Mouse (Mus musculus) megakaryocyte, adult 5-6 weeks (primary cell): ENCODE results near the gene Zfp180. TPM values are rescaled to one million over a fixed set of nuclear protein-coding genes. Genes with fewer than 3 reads are reported as not detected.
"Not testable (repeated sequence)": the region's sequence is repeated elsewhere in the genome, so short reads cannot be mapped to it uniquely, and the experiment has no call there.

Experiments used
- ATAC-seq: 2 replicates; pipeline ENCODE4 v1.8.0; 2016; ENCODE audit warnings: mild to moderate bottlenecking, inconsistent platforms; ENCODE audit not compliant: poor library complexity, severe bottlenecking
- total RNA-seq, 2 experiments: library from RNA; stranded (forward) in 1 of 2; stranded (reverse) in 1 of 2; fragments of 153-499, 151-499 nt in 1 of 2; fragments of 221-1000, 200-1000 nt in 1 of 2; gene quantifications; 2 replicates each; pipeline versions ENCODE4 v1.2.3 to v1.2.4; 2015 to 2017

Gene Zfp180
- total RNA-seq (2015): 14.0 and 14.8 TPM in 2 replicates
- total RNA-seq (2017): 15.7 and 18.7 TPM in 2 replicates

DNA sequence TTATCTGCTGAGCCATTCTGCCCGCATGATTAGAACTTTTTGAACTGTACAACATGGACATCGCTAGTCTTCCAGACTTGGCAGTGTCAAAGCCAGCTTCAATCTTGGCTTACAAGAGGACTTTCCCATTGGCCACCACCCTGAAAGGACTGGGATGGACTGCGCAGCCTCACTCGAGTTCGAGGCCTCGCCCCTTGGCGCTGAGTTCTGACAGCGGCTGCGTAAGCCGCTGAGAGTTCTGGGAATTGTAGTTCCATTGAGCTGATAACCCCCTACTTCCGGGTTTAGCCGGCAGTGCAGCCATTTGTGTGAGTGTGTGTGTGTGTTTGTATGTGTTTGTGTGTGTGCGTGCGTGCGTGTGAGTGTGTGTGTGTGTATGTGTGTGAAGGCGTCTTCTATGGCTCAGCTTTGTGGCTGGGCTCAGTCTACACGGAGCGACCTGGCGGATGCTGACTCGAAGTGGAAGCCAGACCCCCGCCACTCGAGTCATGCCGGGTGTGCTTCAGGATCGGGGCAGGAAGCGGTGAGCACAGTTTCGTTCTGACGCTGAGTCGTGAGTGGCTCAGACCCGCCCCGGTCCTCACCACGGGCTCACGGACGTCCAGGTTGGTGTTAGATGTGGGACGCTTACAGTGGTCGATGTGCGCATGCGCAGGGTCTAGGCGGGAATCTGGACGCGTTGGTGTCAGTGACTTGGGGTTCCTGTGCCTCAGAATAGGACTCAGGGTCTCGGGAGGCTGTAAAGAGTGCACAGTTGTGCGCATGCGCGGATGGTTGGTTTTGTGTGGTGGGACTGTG is at the start of gene Zfp180:
Gene Zfp180 (plus strand): TSS at position 291 of the 798 bp plus-strand sequence.
- peak; percentile 94 for ATAC-seq

GRCm38 (mm10) chr7:24052660-24053304 is 28.9 kb upstream of the Zfp180 start, which contains the start of gene Vmn1r183:
Gene Vmn1r183, plus strand, starts transcription at chr7:24053254.
- no peak for ATAC-seq

DNA sequence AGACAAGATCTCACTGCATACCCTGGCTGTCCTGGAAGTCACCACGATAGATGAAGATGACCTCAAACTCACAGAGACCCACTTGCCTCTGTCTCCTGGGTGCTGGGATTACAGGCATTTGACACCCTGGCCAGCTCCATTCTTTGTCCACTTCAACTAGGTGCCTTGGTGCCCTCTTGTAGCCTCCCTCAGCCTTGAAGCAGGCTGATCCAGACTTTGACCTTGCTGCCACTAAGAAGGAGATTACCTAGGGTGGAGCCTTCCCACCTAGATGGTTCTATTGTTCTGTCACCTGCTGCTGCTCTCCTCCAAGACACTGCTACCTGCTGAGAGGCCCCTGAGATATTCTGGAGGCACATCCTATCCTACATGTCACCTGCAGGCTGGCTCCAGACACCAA is 7.3 kb upstream of the Zfp180 start:
- ATAC-seq: not testable (repeated sequence)

DNA sequence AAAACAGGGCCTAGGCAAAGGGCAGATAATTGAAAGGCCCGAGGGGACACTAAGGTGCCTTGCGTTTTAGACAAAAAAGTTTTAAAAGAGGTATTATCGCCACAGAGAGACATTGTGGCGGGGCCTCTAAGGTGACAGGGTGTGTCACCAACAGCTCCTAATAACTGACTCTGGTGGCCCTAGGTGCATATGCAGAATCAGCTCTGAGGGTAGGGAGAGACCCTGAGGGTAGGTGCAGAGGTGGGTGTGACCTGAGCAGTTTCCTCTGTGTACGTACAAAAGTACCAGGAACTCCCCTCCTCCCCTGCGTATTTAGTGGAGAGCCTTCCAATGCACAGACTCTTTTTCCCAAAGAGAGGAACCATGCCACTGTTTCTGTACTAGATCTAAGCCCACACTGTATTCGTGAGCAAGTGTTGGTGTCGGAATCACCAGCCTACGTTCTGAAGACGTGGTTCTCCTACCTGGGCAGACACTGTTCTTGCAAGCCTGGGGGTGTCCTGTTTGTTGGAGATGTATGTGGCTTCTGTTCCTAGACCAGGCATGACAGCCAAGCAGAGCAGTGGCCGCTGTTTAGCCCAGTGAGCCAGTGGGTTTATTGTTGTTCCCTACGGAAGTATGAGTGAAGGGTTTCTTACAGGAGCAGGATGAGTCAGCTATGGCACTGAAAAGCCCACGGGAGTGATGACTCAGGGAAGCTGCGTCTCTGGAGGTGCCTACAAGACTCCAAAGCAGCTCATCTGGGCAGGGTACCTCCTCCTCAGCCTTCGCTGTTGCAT is 922 bp downstream of the Zfp180 start:
- ATAC-seq: 0 out of 2 replicates have a peak, but pooled peaks have one; percentile 1

- no peak for ATAC-seq
Observed at GRCm38 (mm10) chr7:24086871-24087270, 5.1 kb downstream of the Zfp180 start.

- no peak for ATAC-seq
Observed at GRCm38 (mm10) chr7:24087485-24088125, 5.9 kb downstream of the Zfp180 start.

DNA sequence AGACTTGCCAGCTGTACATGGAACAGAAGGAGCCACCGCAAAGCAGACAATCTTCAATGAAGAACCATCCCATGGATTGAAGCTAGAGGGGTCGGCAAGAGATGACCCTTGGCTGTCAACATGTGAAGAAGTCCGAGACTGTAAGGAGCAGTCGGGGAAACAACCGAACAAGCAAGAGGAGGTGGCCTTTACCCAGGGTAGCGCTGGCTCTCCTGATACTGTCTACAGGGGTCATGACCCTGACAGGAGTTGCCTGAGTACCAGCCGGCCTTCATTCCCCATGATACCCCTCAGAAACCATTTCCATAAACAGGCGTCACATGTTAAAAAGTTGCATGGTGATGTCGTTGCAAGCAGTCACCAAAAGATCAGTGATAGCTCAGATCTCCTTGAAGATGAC is 22.7 kb downstream of the Zfp180 start:
- ATAC-seq: no peak

GRCm38 (mm10) chr7:24105144-24105703 is 23.5 kb downstream of the Zfp180 start:
- no peak for ATAC-seq

- ATAC-seq: no peak
Observed at GRCm38 (mm10) chr7:24110839-24111238, 29.1 kb downstream of the Zfp180 start.

GRCm38 (mm10) chr7:24111772-24112155 is 30.0 kb downstream of the Zfp180 start:
- ATAC-seq: no peak

GRCm38 (mm10) chr7:24112156-24112856 is 30.6 kb downstream of the Zfp180 start, which contains the start of gene Zfp112:
Gene Zfp112, plus strand, starts transcription at chr7:24112314.
- peak; percentile 21; the same call in 1 of the 2 replicates for ATAC-seq

DNA sequence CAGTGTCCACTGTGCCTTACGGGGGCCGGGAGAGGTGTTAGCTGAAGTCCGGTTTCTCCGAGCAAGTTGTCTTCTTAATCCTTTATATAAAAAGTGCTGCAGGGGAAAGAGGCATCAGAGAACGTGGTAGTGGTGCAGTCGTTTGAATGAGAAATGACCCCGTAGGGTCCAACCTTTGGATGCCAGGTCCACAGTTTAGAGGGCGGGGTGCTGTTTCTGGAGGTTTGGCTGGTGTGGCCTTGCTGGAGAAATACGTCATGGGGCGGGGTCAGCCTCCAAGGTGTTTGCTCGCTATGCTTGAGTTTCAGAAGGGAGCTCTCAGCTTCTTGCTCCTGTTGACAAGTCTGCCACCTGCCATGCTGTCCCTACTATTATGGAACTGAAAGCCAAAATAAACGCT is 31.3 kb downstream of the Zfp180 start:
- peak; percentile 54; the same call in 1 of the 2 replicates for ATAC-seq

GRCm38 (mm10) chr7:24116655-24117054 is 34.9 kb downstream of the Zfp180 start:
- no peak for ATAC-seq

DNA sequence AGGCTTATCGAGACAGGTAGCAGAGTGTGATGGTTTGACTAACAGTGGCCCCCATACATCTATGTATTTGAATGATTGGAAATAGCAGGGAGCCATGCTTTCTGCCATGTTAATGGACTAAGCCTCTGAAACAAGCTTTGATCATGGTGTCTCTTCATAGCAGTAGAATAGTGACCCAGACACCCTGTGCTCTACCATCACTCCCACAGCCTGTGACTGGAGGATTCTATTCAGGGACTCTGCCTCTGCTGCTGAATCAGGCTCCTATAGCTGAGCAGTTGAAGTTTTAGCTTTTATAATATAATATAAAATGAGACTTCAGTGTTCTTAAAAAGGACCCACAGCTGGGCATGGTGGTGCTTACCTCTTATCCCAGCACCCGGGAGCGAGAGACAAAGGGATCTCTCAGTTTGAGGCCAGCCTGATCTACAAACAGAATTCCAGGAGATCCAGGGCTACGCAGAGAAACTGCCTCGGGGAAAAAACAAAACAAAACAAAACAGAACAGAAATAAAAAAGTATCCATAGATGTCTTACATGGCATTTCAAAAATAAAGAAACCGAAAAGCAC is 51.8 kb downstream of the Zfp180 start:
- ATAC-seq: no peak

GRCm38 (mm10) chr7:24133996-24134828 is 52.5 kb downstream of the Zfp180 start, which contains the start of gene Zfp235:
Gene Zfp235, plus strand, starts transcription at chr7:24134169.
- peak; percentile 100 for ATAC-seq

GRCm38 (mm10) chr7:24142566-24142965 is 60.8 kb downstream of the Zfp180 start:
- peak; percentile 57; the same call in 1 of the 2 replicates for ATAC-seq

- no peak for ATAC-seq
Observed at GRCm38 (mm10) chr7:24153272-24153671, 71.5 kb downstream of the Zfp180 start.
